Mouse (Mus musculus): ENCODE data around the gene Ddx54. TPM values are rescaled to one million over a fixed set of nuclear protein-coding genes. Genes with fewer than 3 reads are reported as not detected.

Gene Ddx54
- polyA plus RNA-seq, 1 experiment: 32.0 TPM

GRCm38 (mm10) chr5:120577935-120578441 lies 34.6 kb upstream of the Ddx54 start:
- H3K27ac ChIP-seq (ENCODE audit: control insufficient read depth, insufficient read depth, low read depth, low read length, poor library complexity): peak overlapping the region; percentile 90
- peak overlapping the region; percentile 7 for H3K4me3 ChIP-seq (replicated peaks; ENCODE audit: control insufficient read depth, low read depth, low read length)
- WGBS: 20% methylated on average over 10 of the region's 10 CpGs
- no peak for TF ChIP-seq POLR2A (IDR thresholded peaks at IDR 0.05; ENCODE audit: borderline replicate concordance, control insufficient read depth, low read depth, low read length)
- TF ChIP-seq CTCF (IDR thresholded peaks at IDR 0.05; ENCODE audit: control insufficient read depth, insufficient read depth, low read length): peak; percentile 66
- peaks cover 13% of the 10 kb centered on the region for H3K4me1 ChIP-seq (ENCODE audit: control insufficient read depth, insufficient read depth, low read length)

- TF ChIP-seq POLR2A (IDR thresholded peaks at IDR 0.05; ENCODE audit: borderline replicate concordance, control insufficient read depth, low read depth, low read length): no peak
- no peak for TF ChIP-seq CTCF (IDR thresholded peaks at IDR 0.05; ENCODE audit: control insufficient read depth, insufficient read depth, low read length)
- H3K4me3 ChIP-seq (replicated peaks; ENCODE audit: control insufficient read depth, low read depth, low read length): no peak overlapping the region
- 7% methylated on average over 12 of the region's 12 CpGs for WGBS
- H3K27ac ChIP-seq (ENCODE audit: control insufficient read depth, insufficient read depth, low read depth, low read length, poor library complexity): peak overlapping the region; percentile 90
- H3K4me1 ChIP-seq (ENCODE audit: control insufficient read depth, insufficient read depth, low read length): peaks cover 13% of the 10 kb centered on the region
Measured at GRCm38 (mm10) chr5:120578504-120579081, 33.9 kb upstream of the Ddx54 start.

- Histone ChIP-seq H3K27ac (ENCODE audit: control insufficient read depth, insufficient read depth, low read depth, low read length, poor library complexity) (peak overlapping the region; percentile 69), H3K4me3 (replicated peaks; ENCODE audit: control insufficient read depth, low read depth, low read length) (no peak overlapping the region), H3K4me1 (ENCODE audit: control insufficient read depth, insufficient read depth, low read length) (peaks cover 13% of the 10 kb centered on the region)
- WGBS: 22% methylated on average over 26 of the region's 26 CpGs
- no peak for TF ChIP-seq CTCF (IDR thresholded peaks at IDR 0.05; ENCODE audit: control insufficient read depth, insufficient read depth, low read length)
Measured at GRCm38 (mm10) chr5:120579211-120579897, 33.2 kb upstream of the Ddx54 start.

GRCm38 (mm10) chr5:120579898-120580626 lies 32.5 kb upstream of the Ddx54 start:
- Histone ChIP-seq H3K4me1 (ENCODE audit: control insufficient read depth, insufficient read depth, low read length) (peaks cover 13% of the 10 kb centered on the region), H3K4me3 (replicated peaks; ENCODE audit: control insufficient read depth, low read depth, low read length) (no peak overlapping the region), H3K27ac (ENCODE audit: control insufficient read depth, insufficient read depth, low read depth, low read length, poor library complexity) (no peak overlapping the region)
- WGBS: 83% methylated on average over 26 of the region's 26 CpGs
- no peak for TF ChIP-seq POLR2A (IDR thresholded peaks at IDR 0.05; ENCODE audit: borderline replicate concordance, control insufficient read depth, low read depth, low read length)
- no peak for TF ChIP-seq CTCF (IDR thresholded peaks at IDR 0.05; ENCODE audit: control insufficient read depth, insufficient read depth, low read length)

GRCm38 (mm10) chr5:120582002-120582401 lies 30.5 kb upstream of the Ddx54 start:
- H3K27ac ChIP-seq (ENCODE audit: control insufficient read depth, insufficient read depth, low read depth, low read length, poor library complexity): no peak overlapping the region
- H3K4me1 ChIP-seq (ENCODE audit: control insufficient read depth, insufficient read depth, low read length): peaks cover 9% of the 10 kb centered on the region
- TF ChIP-seq POLR2A (IDR thresholded peaks at IDR 0.05; ENCODE audit: borderline replicate concordance, control insufficient read depth, low read depth, low read length): no peak
- TF ChIP-seq CTCF (IDR thresholded peaks at IDR 0.05; ENCODE audit: control insufficient read depth, insufficient read depth, low read length): no peak
- 94% methylated on average over 9 of the region's 9 CpGs for WGBS
- no peak overlapping the region for H3K4me3 ChIP-seq (replicated peaks; ENCODE audit: control insufficient read depth, low read depth, low read length)

- WGBS: 76% methylated on average over 4 of the region's 4 CpGs
- H3K4me1 ChIP-seq (ENCODE audit: control insufficient read depth, insufficient read depth, low read length): peaks cover 1% of the 10 kb centered on the region; the same call in 1 of the 2 replicates
- no peak overlapping the region for H3K27ac ChIP-seq (ENCODE audit: control insufficient read depth, insufficient read depth, low read depth, low read length, poor library complexity)
Measured at GRCm38 (mm10) chr5:120583511-120583910, 29.0 kb upstream of the Ddx54 start.

GRCm38 (mm10) chr5:120584968-120585367 lies 27.6 kb upstream of the Ddx54 start:
- Histone ChIP-seq H3K27ac (ENCODE audit: control insufficient read depth, insufficient read depth, low read depth, low read length, poor library complexity) (no peak overlapping the region), H3K4me3 (replicated peaks; ENCODE audit: control insufficient read depth, low read depth, low read length) (no peak overlapping the region), H3K4me1 (ENCODE audit: control insufficient read depth, insufficient read depth, low read length) (peaks cover 2% of the 10 kb centered on the region; the same call in 1 of the 2 replicates)
- 83% methylated on average over 15 of the region's 15 CpGs for WGBS
- TF ChIP-seq CTCF (IDR thresholded peaks at IDR 0.05; ENCODE audit: control insufficient read depth, insufficient read depth, low read length) (no peak), POLR2A (IDR thresholded peaks at IDR 0.05; ENCODE audit: borderline replicate concordance, control insufficient read depth, low read depth, low read length) (no peak)

More at GRCm38 (mm10) chr5:120583511-120583910, 29.0 kb upstream of the Ddx54 start:
- H3K4me3 ChIP-seq (replicated peaks; ENCODE audit: control insufficient read depth, low read depth, low read length): no peak overlapping the region
- TF ChIP-seq CTCF (IDR thresholded peaks at IDR 0.05; ENCODE audit: control insufficient read depth, insufficient read depth, low read length) (no peak), POLR2A (IDR thresholded peaks at IDR 0.05; ENCODE audit: borderline replicate concordance, control insufficient read depth, low read depth, low read length) (no peak)

All from bone marrow, adult 2 months (tissue).